Mouse (Mus musculus) CD4-positive helper T cell, adult 2 months (primary cell): ENCODE data around the gene Hcst.

Experiments used
- DNase-seq: peaks from one replicate; pipeline ENCODE4 v3.0.0-alpha.2; 2012; ENCODE audit warnings: low read depth, missing footprints, low spot score

Gene Hcst

GRCm38 (mm10) chr7:30434238-30434637, 14.6 kb upstream of the Hcst start:
- no peak for DNase-seq

- DNase-seq, result peak; percentile 86
Measured at GRCm38 (mm10) chr7:30431793-30432192, 12.1 kb upstream of the Hcst start.

- DNase-seq, result no peak
Measured at GRCm38 (mm10) chr7:30430191-30430590, 10.5 kb upstream of the Hcst start.

- no peak for DNase-seq
Measured at GRCm38 (mm10) chr7:30429327-30429726, 9.7 kb upstream of the Hcst start.

- peak; percentile 90 for DNase-seq
Measured at GRCm38 (mm10) chr7:30423071-30423641, 3.5 kb upstream of the Hcst start.

- peak; percentile 76 for DNase-seq
Measured at GRCm38 (mm10) chr7:30422560-30422959, 2.9 kb upstream of the Hcst start.

GRCm38 (mm10) chr7:30421890-30422435, 2.3 kb upstream of the Hcst start:
- DNase-seq, result peak; percentile 98

GRCm38 (mm10) chr7:30421175-30421889, 1.7 kb upstream of the Hcst start, which contains the start of gene Nfkbid:
Gene Nfkbid (plus strand): TSS chr7:30421732.
- peak; percentile 94 for DNase-seq

GRCm38 (mm10) chr7:30420673-30421072, 1.0 kb upstream of the Hcst start:
- no peak for DNase-seq

GRCm38 (mm10) chr7:30417856-30418255, 1.8 kb downstream of the Hcst start:
- peak; percentile 79 for DNase-seq

- no peak for DNase-seq
Measured at GRCm38 (mm10) chr7:30413596-30413995, 6.1 kb downstream of the Hcst start, which contains the start of gene Tyrobp. Gene Tyrobp (plus strand): TSS chr7:30413760.

- DNase-seq, result no peak
Measured at GRCm38 (mm10) chr7:30412735-30413147, 6.9 kb downstream of the Hcst start.

- no peak for DNase-seq
Measured at GRCm38 (mm10) chr7:30411023-30411422, 8.6 kb downstream of the Hcst start.

GRCm38 (mm10) chr7:30409789-30410188, 9.9 kb downstream of the Hcst start:
- DNase-seq, result no peak

GRCm38 (mm10) chr7:30408639-30409038, 11.0 kb downstream of the Hcst start:
- no peak for DNase-seq

GRCm38 (mm10) chr7:30402343-30402742, 17.3 kb downstream of the Hcst start:
- peak; percentile 63 for DNase-seq

GRCm38 (mm10) chr7:30399671-30400070, 20.0 kb downstream of the Hcst start:
- DNase-seq, result no peak

GRCm38 (mm10) chr7:30394871-30395270, 24.8 kb downstream of the Hcst start:
- peak; percentile 68 for DNase-seq

GRCm38 (mm10) chr7:30394379-30394778, 25.3 kb downstream of the Hcst start:
- peak; percentile 93 for DNase-seq

GRCm38 (mm10) chr7:30393631-30394030, 26.0 kb downstream of the Hcst start:
- DNase-seq, result peak; percentile 56

- DNase-seq, result peak; percentile 45
Measured at GRCm38 (mm10) chr7:30392746-30393520, 26.7 kb downstream of the Hcst start.

GRCm38 (mm10) chr7:30384106-30384505, 35.5 kb downstream of the Hcst start:
- DNase-seq, result no peak
